Mouse (Mus musculus): Measurements from ENCODE around the gene Atxn2l.
"Not testable (repeated sequence)": the region's sequence is repeated elsewhere in the genome, so short reads cannot be mapped to it uniquely, and the experiment has no call there.

Gene Atxn2l

DNA sequence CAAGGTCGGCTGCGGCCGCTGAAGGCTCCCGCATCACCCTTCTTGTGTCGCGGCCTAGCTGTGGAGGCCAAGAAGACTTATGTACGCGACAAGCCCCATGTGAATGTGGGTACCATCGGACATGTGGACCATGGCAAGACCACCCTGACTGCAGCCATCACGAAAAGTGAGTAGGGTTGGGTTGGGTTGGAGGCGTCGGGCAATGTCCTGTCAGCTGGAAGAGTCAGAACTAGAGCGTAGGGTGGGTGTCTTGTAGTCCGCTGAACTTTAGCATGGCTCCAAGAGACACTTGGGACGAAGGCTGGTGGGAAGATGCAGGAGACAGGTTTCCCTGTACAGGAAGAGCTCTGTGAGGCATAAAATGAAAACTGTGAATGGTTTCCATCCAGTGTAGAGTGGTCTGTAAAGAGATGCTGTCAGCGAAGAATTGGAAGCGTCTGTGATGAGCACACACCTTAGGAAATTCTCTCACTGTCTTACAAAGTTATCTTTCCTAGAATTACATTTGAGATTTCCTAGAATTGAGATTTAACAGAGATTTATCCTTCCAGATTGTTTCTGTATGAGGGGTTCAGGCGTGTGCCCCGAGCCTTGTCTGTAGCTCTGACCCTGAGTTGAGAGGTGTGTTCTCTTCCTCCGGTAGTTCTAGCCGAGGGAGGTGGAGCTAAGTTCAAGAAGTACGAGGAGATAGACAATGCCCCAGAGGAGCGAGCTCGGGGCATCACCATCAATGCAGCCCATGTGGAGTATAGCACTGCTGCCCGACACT is 15.4 kb downstream of the Atxn2l start:
- not testable (repeated sequence) for DNase-seq

DNA sequence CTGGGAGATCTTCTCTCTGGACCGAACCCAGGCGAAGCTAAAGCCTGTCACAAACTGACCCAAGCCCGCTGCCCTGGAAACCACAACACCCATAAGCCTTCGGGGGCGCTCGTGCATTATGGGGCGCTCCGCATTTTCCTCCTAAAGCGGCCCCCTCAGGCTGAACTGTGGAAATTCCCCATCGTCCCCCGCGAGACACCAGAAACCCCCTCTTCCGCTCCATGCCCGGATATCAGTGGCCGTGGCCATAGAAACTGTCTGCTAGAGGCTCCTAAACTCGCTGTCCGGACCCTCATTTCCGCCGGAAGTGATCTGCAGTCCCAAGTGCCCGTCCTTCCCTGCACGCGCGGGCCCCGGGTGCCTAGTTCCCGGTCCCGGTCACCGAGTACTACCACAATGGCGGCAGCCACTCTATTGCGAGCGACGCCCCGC is 16.2 kb downstream of the Atxn2l start, which contains the start of gene Tufm:
TSS of gene Tufm (plus strand) at position 310 of the 432 bp plus-strand sequence.
- DNase-seq, result peak; percentile 100

DNA sequence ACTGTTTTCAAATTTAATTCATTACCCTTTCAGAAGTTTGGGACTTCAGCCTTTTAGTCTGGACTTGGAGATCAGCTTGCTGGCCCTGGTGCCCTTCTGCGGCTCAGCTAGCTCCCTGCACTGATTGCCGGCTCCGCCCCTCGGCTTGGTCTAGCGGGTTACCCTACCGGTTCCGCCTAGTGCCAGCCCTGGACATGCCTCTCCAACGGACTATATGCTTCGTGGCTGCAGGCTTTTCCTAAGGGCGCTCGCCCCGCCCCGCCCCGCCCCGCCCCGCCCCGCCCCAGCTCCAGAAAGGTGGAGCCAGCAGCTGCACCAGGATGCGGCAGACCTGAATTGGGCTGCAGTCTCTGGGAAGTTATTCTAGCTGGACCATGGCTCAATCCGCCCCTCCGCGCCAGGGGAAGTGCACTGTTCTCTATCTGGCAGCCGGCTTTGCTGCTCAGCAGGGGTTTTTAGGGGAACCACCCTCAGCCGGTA is 20.8 kb downstream of the Atxn2l start:
- peak; percentile 98 for DNase-seq

DNA sequence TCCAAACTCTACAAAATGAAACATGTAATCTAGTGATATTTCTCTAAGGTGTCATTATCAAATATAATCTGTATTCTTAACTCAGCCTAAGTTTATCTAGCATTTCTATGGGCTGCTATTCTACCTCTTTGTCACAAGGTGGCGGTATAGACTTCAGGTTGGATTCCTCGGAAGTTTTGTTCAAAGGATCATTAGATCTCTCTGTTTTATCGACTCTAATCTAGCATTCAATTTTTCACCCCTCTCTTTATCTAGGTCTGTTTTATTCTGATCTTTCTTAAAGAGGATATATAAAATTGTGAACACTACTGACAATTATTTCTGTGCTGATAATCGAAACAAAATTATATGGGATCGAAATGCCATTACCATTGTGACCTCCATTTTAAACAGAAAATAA is 21.5 kb downstream of the Atxn2l start:
- no peak for DNase-seq

DNA sequence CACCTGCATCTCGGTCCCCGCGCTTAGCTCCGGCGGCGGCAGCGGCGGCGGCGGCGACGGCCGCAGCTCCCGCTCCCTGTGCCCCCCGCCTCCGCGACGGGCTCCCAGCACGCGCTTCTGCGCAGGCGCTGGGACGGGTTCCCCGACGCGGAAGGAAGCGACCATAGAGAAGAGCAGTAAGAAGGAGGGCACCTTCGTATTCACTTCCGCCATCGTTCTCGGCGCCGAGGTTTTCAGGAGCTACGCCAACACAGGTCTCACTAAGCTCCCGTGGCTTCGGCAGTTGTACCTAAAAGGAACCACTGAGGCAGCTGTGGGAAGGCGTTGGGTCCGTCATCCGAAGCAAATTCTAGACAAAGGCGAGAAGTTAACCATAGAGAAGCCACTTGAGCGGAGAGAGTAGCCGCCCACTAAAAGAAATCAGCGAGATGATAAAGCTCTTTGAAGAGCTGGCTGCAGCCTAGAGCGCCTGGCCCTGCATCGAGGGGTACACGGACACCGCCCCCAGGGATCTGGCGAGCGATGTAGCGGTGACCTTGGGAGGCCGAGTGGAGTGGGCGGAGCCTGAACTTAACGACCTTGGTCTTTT is 28.1 kb downstream of the Atxn2l start, which contains the start of gene Sh2b1:
TSS of gene Sh2b1 (minus strand) at position 432 of the 589 bp plus-strand sequence.
- peak; percentile 99 for DNase-seq

DNA sequence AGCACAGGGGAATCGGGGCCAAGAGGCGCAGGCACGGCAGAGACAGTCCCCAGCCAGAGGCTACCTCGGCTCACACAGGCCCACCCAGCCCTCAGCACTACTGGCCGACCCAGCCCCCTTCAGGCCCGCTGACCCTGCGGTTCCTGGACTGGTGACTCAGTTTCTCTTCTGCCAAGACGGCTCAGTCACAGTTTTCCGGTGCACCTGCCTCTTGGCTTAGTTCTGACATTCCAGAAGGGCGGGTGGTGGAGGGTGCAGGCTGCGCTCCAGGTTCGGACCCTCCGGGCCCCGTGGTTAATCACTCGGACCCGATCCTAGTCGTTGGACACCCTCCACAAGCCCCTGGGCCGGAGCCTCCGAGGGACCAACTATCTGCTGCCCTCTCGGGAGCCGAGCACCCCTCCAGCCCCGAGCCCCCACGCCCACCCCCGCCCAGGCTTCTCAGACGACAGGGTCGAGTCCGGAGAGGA is 28.7 kb downstream of the Atxn2l start:
- DNase-seq, result no peak

DNA sequence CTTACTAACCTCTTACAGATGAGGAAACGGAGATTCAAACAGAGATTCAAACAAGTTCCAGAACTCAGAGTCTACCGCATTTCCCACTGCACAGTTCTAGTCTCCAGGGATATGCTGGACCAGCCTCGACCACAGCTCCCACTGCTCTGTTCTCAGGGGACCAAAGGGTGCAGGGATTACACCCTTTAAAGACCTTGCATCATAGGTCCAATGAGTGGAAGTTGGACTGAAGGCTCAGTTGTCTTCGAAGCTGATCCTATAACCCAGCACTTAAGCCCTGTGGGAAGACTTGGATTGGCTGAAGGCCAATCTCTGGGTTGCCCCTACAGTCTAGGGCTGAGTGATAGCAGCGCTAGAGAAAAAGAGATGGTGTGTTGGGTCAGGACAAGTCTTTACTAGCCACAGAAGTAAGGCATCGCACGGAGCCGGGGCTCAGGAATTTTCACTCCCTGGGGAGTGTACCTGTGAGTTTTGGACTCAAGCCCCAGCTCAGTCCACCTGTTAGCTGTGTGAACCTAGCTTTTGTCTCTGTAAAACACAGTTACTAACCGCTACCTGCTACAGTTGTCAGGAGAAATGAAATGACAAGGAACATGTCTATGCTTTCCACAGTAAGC is 29.7 kb downstream of the Atxn2l start:
- DNase-seq, result peak; percentile 90

DNA sequence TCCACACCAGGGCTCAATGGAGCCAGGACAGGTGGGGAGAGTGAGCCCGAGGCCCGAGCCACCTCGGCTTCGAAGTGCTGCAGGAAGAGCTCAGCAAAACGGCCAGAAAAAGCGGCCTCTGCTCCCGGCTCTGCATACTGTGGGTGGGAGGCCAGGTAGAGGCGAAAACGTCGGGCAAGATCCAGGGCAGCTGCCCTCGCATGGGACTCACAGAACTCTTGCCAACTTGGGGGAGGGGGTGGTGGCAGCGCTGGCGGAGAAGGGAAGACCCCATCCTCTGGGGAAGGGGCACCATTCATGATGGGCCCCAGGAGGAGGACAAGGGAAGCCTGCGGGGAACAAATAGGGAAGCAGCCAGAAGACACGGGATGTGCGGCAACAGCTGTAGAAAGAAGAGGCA is 30.5 kb downstream of the Atxn2l start:
- DNase-seq, result peak; percentile 92

DNA sequence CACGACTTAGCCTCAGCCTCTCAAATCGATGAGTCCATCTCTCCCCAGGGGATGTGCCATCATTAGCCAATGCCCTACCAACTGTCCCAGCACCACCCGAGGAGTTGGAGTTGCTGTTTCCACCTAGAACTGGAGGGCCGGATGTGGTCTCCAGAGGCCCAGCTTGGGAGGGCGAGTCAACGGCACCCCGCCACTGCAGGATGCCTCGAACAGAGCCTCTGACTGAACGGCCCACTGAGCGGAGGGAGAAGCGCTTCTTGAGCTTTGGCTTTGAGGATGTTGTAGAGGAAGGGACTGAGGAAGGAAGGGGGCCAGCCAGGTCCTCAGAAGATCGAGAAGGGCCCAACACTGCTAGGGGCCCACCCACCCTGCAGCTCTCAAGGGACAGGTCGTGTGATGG is 30.9 kb downstream of the Atxn2l start:
- DNase-seq, result no peak

DNA sequence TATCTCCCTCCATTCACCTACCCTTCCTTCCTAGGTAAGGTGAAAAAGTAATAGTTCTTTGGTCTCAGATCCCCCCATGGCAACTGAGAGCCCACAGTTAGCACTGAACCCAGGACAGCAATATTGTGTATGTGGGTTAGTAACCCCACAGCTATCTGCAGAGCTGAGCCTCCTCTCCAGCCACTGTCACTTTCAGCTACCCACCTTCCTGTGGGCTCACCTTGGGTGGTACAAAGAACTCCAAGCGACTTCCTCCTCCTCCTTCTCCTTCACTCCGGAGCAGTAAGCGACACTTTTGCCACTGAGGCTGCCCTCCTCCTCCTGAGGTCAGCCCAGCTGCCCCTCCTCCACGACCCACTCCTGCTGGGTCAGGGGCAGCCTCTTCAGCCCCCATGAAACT is 31.4 kb downstream of the Atxn2l start:
- DNase-seq, result no peak

DNA sequence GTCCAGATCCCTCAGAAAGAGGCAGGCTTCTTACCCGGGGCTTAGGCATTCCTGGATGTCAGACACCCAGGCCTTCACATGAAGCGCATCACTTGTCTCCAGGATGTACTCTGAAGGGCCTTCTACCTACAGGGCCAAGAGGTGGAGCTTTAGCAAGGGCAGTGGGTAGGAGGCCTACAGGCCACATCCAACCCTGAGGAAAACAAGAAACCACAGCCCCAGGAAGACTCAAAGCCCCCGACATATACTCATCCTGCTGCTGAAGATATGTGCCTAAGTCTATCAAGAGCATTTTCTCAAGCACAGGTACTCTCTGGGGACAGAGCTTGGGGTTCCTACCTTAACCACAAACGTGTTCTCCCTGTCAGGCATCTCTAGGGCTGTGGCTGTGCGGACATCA is 31.9 kb downstream of the Atxn2l start:
- DNase-seq, result no peak

DNA sequence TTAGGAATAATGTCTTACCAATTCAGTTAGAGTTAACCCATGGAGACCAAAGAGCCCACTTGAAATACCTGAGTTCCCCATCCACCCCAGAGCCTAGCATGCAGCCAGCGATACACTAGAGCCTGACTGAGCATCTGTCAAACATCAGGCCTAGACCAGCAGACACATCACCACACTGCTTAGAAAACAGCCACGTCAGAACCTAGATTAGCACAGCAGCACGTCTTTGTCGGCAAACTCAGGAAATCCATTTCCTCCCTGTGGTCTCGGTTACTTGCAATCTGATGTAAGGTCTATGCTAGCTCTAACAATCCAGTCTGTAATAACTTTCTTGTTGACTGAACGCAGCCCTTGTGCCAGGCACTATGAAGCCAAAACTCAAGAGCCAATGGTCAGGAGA is 33.2 kb downstream of the Atxn2l start:
- no peak for DNase-seq

DNA sequence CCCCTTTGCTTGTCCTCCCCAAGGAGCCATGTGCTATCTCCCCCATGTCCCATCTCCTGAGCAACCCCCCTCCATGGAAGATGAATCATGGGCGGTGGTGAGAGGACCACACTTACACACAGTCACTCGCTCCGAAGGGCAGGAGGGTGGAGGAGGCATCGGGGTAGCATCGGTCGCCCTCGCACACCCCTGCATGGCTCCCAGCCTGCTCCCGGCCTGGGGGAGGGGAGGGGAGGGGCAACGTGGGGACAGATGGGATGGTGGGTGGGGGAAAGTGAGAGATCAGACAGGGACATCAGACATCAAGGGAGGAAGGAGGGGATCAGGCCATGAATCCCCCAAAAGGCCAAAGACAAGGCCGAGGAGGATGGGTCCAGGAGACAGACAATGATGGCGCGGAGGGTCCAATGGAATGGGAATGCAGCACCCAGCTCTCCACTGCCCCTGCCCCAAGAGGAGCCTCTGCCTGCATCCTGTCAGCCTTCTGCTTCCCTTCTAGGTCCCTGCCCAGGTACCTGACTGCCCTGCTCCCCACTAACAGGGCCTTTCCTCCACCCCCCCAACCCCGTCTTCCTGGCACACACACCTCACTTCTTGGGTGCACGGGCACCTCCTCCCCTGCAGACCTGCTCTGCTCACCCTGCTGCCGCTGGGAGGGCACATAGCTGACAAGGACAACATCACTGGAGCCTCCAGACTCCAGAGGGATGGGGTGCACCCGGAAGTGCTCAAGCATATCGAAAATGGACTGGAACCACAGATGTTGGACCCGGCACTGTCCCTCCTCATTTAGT is 35.2 kb downstream of the Atxn2l start:
- DNase-seq, result peak; percentile 91

DNA sequence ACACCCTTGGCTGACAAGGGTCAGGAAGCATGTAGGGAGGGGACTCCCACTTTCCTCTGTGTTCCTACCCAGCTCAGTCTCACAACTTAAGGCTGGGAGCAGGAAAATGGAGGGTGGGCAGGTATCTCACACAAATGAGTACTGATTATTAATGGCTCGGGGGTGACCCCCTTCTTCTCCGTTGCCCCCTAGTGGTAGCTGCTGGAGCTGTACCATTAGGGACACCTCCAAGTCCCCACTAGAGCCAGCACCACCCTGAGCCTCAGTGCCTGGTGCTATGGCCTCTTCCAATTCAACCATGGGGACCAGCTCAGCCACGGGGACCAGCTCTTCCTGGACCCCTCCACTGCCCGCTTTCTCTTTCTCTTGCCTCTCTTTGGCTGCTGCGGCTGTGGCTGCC is 36.0 kb downstream of the Atxn2l start:
- peak; percentile 94 for DNase-seq

DNA sequence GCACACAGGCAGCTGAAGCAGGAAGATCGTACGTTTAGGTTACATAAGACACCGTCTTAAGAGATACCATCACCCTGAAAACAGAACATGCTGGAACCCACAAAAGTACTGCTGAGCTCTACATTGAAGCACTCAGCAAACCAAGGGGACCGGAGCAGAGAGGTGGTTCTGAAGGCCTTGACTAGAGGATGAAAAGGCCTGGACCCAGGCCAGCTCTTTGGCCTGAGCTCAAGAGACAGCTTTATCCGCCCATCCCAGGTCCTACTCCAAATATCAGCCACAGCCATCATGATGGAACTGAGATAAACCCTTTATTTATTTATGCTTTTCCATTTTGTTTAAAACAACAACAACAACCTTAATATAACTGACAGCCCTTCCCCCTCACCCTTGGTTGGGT is 36.5 kb downstream of the Atxn2l start:
- DNase-seq, result no peak

DNA sequence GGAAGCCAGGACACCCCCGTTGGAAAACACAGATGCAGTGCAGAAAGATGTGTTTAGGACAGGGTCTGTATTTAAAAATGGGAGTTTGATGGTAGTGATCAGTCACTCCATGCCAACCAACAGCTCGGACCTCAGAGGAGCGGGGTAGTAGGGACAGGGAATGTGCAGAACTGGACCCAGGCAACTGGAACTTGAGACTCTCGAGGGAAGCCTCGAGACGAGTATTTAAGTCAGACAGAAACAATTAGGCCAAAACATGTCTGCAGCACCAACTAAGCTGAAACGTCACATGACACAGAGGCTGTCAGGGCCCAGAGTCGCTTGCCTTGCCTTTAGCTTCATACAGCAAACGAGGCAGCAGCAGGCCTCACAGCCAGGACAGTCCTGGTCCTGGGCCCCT is 37.1 kb downstream of the Atxn2l start:
- no peak for DNase-seq

DNA sequence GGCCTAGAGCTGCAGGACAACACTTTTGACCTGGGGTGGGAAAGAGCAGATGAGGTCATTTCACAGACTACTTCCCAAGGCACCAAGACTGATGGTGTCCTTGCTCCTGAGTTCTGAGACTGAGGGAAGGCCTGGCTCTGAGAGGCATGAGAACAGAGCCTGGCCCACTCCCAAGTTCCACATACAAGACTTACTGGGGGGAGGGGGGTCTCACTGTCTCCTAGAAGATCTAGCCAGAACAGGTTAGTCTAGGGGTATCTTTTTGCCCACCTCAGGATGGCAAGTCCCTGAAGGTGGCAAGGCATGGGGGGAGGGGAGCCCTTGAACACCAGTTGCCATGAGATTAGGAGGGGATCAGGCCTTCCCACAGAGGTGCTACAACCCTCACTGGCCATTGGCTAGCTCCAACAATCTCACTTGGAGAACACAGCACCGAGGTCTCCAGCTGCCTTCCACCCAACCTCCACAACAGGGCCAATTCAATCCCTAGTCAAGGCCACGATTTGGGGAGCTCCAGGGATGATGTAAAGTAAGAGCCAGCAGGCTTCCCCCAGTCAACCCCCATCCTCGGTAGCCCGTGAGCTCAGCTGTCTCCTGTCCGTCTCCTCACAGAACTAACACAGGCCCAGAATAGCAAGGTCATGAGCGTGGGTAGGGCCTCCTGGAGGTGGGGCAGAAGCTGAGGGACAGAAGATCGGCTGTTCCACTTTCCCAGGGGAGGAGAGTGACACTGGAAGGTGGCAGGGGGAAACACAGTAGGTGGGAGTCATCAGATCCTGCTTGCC is 37.8 kb downstream of the Atxn2l start:
- DNase-seq, result peak; percentile 97

DNA sequence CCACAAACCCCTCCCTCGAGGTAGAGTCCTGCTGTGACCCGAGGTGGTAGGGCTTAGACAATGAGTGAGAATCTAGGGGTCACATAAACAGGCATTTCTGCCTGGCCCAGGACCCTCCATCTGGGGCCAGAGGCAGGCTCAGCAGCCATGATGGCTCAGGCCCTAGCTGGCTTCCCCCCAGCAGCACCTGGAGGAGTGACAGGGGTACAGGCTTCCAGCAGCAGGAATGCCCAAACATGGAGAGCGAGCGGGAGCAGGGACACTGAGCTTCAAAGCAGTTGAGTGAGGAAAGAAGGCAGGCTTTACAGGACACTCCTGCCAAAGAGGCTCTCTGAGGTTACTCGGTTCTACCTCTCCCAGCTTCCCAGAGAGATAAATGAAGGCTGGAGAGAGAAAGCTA is 38.4 kb downstream of the Atxn2l start:
- DNase-seq, result peak; percentile 93

DNA sequence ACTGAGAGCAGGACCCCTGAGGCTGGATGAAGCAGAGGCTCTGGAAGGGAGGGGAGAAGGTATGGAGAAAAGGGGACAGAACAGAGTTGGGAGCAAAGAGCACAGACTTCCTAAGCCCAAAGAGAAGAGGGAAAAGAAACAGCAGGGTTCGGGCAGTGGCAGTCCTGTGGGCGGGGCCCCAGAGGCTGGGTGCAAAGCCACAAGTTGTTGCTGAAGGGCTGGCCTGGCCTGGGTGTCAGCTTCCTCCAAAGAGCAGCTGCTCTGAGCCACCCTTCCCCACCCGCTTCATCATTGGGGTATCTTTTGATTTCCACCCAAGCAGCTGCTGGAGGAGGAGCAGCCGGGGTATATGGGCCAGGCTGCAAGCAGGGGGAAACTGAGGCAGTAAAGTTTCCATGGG is 39.1 kb downstream of the Atxn2l start:
- DNase-seq, result peak; percentile 95

DNA sequence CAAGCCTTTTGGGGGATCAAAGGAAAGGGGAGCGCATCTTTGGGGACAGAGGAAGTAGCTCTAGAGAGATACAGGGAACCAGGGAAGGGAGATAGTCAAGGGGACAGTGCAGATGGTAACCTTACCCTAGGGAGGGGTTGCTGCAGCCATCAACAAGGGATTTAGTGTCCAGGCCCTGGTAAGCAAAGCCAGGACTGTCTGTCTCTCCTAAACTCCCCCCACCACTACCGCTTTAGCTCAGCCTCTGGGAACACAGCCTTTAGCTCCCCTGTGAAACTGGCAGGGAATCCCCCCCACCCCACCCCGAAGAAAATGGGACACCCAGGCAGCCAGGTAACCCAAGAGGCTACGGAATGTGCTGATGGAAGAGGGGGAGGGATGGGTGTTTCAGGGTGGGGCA is 39.7 kb downstream of the Atxn2l start:
- DNase-seq, result no peak

DNA sequence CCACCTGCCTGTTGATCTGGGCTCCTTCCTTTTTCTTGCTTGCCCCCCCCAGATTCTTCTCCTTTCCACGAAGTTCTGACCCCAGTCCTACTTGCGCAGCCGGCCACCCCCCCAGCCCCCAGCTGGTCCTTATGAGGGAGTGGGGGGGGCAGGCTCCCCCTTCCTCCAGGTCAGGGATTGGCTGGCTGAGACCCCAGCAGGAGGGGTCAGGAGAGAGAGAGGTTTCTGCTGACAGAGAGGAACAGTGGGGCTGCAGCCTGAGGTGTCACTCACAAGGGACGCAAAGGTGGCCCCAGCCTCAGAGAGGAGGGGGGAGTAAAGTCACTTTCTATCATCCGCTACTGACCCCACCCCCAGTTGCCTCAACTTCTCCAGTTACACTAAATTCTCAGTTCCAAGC is 40.2 kb downstream of the Atxn2l start, which contains the start of gene Atp2a1:
TSS of gene Atp2a1 (minus strand) at position 105 of the 400 bp plus-strand sequence.
- no peak for DNase-seq

DNA sequence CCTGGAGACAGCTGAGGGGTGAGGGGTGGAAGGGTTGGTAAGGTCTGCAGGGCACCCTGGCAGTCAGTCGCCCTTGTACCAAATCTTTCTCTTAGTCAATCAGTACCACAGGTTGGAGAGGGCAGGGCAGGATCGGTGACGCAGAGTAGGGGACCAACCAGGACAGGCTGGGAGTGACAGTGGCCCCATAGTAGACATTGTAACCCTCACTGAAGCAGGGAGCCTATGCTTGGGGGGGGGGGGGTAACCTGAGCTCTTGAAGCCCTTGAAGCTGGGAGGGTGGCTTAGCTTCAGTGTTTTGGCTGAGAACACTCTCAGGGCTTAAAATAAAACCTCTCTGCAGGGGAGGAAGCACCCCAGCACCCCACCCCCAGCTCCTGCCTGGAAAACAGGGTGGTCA is 41.6 kb downstream of the Atxn2l start:
- no peak for DNase-seq
